Mouse (Mus musculus): Measurements from ENCODE around the gene Hipk2.

GRCm38 (mm10) chr6:38787134-38787533 is 88.8 kb downstream of the Hipk2 start:
- no peak for TF ChIP-seq CTCF (IDR thresholded peaks at IDR 0.05; ENCODE audit: control insufficient read depth, insufficient read depth, insufficient replicate concordance, low read depth, low read length)
- no peak for TF ChIP-seq POLR2A (IDR thresholded peaks at IDR 0.05; ENCODE audit: control insufficient read depth, low read depth, low read length)

All from testis, adult 2 months (tissue).